Mouse (Mus musculus): ENCODE data around the gene Cfap44.

The Cfap44 gene

DNA sequence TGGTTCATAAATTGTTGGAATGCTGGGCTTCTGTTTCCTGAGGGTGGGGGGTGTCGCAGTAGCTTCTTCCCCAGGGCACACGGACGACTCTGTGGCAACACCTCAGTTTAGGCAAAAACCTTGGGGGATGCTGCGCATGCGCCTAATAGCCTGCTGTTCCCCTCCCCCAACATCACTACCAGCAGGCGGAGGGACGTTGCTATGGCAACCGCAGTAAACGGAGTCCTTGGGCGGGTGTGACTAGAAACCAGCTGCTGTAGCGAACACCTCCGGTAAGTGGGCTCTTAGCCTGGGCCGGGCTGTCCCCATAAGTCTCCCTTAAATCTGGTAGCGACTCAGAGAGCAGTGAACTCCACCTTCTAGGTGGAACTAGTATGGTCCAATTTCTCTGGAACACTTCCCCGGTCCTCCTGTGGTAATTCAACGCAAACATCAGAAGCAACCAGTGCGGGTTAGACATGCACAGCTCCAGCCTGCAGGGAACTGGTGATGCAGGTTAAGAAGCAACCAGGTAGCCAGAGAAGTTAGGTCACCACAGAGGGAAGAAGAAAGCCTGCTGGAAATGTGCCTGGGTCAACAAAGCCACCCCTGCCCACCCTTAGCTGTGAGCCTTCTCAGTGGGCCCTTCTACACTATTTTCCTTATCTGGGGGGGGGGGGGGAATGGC lies at the start of gene Cfap44:
Gene Cfap44, plus strand, starts transcription at position 220 of the 667 bp plus-strand sequence.
- peak; percentile 5 to 8 for DNase-seq (ENCODE audit: low spot score in 2 of 2)

DNA sequence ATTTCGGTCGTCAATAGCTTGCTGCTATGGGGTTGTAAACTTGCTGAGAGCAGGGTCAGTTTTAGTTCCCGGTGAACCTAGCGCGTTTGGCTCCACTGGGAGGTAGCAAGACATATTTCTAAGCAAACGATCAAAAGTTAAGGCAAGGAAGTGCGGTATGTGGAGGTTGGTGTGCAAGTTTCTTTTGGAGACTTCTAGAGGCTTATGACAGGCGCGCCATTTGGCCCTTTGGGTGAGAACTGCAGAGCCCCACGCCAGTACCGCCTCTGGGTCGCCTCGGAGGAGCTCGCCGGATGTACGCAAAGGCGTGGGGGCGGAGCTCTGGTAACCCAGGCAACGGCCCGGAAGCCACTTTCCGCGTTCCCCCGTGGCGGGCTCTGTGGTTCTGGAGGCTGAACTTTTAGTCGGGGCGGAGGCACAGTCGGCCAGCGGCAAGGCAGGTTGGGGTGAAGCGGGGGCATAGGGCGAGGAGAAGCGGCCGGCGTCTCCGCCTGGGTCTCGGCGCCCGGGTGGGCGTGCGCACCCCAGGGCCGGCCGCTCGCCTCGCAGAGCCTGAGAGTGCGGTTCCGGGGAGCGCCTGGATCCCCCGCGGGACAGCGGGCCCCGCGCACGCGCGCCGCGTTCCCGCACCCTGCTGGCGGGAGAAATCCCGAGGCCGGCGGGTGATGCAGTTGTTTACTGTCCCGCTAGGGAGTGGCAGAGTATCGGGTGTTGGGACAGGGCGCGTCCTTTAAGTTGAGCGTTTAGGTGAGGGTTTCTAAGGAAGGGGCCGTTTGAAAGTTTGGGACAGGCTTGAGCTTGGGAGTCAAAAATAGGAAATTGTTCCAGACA lies 47.3 kb upstream of the Cfap44 start, which contains the start of gene Spice1:
Gene Spice1, plus strand, starts transcription at position 51 of the 831 bp plus-strand sequence.
- DNase-seq (ENCODE audit: low spot score in 2 of 2) = peak; percentile 92 to 94

DNA sequence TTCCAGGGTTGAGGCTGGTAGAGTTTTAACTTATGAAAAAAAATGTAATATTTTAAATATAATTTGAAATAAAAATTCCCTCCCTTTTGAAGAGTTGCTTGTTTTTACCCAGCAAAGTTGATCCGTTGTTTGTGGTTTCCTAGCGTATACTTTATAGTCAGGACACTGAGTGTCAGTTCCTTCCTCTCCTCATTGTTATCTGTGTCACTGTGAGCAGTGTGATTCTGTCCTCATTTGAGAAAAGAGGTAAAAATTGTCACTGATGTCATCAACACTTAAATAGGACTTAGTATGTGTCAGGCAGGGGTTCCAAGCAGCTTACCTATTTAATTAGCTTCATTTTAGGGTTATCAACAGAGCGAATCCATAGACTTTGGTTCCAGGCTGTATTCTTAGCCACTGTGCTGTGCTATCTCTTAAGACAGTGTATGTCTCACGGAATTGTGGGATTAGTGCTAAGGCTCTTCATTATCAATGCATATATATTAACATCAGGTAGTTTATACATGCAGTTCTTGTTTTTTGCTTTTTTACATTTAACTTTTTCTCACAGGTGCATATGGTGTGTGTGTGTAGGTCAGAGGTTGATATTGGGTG lies 44.7 kb upstream of the Cfap44 start:
- no peak for DNase-seq (ENCODE audit: low spot score in 2 of 2)

DNA sequence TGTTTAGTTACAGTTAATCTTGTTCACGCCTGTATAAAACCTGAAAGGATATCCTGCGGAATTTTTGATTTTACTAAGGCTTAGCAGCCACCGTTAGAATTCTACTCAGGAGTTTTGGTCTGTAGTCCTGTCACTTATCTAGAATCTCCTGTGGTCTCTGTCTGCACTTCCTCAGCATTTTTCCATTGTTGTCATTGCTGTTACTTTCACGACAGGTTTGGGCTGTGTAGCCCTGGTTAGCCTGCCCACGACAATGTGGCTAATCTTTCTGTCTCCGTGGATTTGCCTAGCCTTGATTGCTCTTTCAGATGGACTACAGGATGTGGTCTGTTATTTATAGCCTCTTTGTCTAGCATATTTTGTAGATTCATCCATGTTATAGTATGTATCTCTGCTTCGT lies 38.3 kb upstream of the Cfap44 start:
- DNase-seq (ENCODE audit: low spot score in 2 of 2) = peak in 1 of 2 experiments; percentile 62

DNA sequence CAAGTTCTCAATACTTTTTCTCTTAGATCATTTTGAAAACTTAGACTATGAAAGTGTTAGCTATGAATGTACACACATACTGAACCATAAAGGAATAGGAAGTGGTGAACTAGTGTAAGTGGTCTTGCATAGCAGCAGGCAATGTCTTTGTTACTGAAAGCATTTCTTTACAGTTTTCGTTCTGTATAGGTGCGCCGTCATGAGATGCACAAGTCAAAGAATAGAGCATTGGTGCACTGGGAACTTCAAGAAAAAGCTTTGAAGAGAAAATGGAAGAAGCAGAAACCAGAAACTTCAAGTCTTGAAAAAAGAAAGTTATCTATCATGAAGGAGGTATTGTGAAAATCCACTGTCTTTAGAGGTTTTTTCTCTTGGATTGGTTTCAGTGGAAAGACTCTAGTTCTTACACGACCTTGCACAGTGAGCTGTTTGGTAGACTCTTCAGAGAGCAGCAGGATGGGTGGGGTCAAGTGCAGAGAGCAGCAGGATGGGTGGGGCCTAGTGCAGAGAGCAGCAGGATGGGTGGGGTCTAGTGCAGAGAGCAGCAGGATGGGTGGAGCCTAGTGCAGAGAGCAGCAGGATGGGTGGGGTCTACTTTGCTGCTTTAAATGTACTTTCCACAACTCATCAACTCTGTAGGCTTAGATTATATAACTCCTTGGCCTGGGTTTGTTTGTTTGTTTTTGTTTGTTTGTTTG lies 36.9 kb upstream of the Cfap44 start:
- peak; percentile 62 to 84 for DNase-seq (ENCODE audit: low spot score in 2 of 2)

DNA sequence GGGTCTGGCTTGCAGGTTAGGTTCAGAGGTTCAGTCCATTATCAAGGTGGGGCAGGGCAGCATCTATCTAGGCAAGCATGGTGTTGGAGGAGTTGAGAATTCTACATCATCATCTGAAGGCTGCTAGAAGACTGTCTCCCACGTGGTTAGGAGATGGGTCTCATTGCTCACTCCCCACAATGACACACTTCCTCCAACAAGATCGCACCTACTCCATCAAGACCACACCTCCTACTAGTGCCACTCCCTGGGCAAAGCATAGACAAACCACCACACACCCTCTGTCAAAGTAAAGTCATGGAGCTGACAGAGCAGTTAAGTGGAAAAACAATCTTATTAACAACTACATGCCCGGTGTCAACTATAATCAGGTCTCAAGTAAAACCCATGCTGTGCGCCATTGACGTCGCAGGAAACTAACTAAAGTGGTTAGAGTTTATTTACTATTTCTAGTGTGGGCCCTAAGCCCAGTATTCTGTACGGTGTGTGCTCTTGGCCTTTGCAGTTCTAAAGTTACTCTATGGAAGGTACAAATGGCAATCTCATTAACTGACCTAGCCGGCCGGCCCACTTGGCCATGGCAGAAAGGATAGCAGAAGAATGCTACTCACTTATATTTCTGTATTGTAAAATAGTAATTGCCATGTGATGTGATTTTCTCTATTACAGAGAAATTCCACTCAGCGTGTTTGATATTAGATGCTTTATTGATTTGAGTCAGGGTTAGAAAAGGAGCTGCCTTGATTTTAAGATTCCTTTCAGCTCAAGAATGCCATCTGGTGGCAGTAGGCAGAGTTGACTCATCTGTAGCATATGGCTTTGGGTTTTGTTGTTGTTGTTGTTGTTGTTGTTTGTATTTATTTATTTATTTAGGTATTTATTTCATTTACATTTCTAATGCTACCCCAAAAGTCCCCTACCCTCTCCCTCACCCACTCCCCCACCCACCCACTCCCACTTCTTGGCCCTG lies 32.4 kb upstream of the Cfap44 start:
- DNase-seq (ENCODE audit: low spot score in 2 of 2) = peak in 1 of 2 experiments; percentile 10

DNA sequence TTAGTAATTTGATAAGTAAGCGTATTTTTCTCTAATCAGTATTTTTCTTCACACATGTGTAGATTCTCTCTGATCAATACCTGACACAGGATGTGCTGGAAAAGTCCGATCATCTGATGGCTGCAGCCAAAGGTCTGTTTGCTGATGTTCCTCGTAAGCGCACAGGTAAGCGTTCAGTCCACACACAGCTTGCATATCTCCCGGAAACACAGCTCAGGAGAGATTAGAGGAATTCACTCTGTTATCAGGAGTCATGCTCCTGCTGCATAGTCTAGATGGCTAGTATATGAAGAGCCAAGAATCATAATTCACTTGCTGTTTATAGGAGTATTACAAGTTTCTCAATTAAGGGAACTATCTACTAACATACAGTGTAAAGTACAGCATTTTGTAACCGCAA lies 29.1 kb upstream of the Cfap44 start:
- no peak for DNase-seq (ENCODE audit: low spot score in 2 of 2)

DNA sequence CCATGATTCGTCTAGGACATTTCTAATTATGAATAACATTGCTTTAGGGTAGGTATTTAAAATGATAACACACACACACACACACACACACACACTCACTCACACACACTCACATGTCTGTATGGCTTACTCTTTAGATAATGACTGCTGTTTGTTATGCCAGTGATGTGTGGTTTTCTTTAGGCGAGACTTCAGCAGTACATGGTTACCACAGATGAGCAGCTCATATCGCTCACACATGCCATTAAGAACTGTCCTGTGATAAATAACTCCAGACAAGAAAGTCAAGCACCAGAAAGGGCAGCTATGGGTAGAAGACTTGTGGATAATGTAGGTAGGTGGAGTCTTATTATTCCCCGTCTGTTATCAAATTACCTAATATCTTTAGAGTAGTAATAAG lies 19.1 kb upstream of the Cfap44 start:
- no peak for DNase-seq (ENCODE audit: low spot score in 2 of 2)

DNA sequence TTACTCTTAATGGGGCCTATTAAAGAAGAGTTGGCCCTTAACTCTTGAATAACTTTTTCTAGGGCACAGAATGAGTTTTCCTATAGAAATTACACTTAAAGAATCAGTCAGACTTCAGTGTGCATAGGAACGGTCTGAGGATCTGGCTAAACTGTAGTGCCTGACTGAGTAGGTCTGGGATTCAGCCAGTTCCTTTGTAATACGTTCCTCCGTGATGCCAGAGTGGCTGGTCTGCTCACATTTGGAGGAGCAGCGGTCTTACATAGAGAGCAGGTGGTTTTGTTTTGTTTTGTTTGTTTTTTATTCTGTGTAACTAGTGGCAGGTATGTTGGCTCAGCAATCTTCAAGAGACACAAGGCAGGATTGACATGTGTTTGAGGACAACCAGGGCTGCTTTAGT lies 14.6 kb upstream of the Cfap44 start:
- no peak for DNase-seq (ENCODE audit: low spot score in 2 of 2)

DNA sequence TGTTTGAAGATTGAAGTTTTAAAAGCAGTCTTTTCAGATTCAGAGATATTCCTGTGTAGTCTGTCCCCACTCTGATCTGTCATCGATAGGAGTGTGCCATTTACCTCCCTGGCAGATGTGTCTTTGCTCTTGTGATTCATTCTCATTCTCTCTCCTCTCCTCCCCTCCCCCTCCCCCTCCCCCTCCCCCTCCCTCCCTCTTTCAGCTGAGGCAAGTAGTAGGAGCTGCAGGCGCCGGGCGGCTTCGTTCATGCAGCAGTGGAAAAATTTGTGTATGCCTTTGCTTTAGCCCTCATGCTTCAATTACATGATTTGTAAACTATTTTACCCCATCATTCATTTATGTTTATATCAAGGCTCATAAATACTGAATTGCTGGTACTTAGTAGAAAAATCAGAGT lies 13.0 kb upstream of the Cfap44 start:
- no peak for DNase-seq (ENCODE audit: low spot score in 2 of 2)

DNA sequence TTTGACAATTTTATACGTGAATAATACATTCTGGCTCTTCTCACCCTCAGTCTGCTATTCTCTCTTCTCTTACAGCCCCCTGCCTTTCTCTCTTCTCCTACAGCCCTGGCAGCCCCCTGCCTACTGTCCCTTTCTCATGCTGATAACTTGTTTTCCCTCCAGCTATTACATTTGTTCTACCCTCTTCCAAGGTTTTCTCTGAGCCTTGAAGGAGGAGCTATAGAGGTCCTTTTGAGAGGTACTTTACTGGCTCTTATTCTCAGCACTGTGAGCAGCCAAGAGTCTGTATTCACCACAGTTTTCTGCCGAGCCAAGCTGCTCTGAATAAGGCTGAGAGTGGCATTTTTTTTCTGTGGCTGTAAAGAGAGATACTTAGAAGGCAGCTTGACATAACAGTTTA lies 11.0 kb upstream of the Cfap44 start:
- DNase-seq (ENCODE audit: low spot score in 2 of 2) = no peak

DNA sequence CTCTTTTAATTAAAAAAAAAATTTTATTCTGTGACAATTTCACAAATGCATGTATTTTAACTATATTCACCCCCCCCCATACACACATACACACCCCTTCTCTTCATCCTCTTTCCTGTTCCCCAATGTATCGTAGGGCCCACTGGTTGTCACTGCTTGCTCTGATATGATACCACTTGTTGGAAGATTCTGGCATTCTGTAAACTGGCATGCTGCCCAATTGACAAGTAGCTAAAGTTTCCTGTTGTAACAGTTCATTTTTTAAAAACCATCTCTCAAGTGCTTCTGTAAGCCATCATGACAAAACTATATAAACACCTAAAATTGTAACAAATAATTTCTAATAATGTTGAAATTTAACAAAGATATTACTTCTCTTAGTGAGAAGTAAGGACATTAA lies 10.3 kb upstream of the Cfap44 start:
- DNase-seq (ENCODE audit: low spot score in 2 of 2) = no peak

DNA sequence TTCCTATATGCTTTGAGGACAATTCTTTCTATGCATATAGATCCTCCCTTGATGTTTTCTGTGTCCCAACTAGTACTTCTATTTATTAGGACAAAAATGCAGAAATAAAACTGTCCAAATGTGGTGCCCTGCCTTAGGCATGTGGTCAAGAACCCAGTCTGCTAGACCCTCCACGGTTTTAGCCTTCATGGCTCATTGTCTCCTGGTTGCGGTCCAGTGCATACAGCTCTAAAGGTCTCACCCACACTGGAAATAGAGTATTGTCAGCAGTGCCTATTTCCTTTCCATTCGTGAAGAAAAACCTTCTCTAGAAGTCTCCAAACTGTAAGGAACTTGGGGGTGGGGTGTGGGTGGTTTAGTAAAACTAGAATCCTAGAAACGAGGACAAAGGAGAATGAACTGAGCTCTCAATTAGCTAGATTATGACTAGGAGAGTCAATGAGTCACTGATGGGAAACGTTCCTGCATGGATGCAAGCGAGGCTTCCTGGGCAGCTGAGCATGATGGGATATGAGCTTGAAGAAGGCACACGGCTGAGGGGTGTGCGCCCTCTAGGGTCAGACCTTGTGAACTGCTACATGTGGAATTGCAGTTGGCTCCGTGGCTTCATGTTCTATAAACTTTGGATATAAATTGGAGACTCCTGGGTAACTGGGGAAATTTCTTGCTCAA lies 2.6 kb upstream of the Cfap44 start:
- DNase-seq (ENCODE audit: low spot score in 2 of 2) = peak; percentile 15 to 20

DNA sequence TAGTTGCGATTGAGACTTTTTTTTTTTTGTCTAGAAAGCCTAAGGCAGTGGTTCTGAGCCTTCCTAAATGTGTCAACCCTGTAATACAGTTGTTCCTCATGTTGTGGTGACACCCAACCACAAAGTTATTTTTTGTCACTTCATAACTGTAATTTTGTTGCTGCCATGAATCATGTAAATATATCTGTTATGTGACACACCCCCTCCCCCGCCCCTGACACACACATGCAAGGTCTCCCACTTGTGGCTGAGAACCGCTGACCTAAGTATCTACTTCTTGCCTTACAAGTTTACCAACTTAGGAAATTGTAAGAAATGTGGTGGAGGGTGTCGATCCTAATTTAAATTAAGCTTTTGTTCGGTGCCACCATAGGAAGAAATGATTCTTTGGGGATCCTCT lies 10.3 kb downstream of the Cfap44 start:
- no peak for DNase-seq (ENCODE audit: low spot score in 2 of 2)

DNA sequence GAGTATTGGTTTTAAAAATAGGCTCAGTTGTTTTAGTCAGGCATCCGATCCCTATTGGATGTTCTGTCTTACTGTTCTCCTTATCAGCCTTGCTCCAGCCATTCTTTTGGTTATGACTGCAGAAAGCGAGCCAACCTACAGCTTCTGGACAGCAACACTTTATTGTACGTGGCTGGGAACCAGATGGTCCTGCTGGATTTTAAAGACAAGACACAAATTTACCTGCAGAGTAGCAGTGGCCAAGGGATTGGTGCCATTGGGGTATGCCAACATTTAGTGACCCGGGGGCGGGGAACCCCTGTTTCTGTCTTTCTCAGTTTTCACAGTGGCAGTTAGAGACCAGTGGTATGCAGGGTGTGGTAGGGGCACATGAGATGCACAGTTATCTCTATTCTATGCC lies 12.6 kb downstream of the Cfap44 start:
- no peak for DNase-seq (ENCODE audit: low spot score in 2 of 2)

DNA sequence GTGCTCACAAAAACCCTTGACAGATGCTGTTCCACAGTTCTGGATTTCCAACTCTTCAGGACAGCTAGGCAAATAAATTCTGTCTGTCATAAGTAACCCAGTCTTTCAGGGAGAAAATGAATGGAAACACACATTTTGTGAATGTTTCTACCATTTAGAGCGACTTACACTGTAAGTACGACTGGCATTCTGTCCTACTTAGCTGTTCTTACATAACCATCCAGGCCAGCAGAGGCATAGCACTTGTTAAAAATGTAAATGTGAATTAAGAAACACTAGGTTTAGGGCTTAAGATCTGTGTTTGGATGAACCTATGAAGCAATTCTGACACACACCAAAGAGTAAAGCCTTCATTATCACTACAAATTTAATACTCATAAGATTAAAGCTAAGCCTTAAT lies 13.7 kb downstream of the Cfap44 start:
- no peak for DNase-seq (ENCODE audit: low spot score in 2 of 2)

DNA sequence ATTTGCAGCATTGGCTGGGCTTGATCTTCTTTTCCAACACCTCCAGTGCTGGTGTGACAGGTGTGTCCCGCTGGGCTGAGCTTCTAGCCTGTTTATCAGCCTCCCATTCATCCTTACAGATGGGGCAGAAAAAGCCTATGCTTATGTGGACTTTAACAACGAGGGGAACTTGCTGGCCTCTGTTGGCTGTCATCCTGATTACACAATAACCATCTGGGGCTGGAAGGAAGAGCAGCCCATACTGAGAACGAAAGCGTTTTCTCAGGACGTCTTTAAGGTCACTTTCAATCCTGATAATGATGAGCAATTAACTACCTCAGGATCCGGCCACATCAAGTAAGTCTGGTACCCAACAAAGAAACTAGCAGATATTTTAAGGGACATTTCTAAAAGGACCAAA lies 15.6 kb downstream of the Cfap44 start:
- DNase-seq (ENCODE audit: low spot score in 2 of 2) = peak in 1 of 2 experiments; percentile 6

DNA sequence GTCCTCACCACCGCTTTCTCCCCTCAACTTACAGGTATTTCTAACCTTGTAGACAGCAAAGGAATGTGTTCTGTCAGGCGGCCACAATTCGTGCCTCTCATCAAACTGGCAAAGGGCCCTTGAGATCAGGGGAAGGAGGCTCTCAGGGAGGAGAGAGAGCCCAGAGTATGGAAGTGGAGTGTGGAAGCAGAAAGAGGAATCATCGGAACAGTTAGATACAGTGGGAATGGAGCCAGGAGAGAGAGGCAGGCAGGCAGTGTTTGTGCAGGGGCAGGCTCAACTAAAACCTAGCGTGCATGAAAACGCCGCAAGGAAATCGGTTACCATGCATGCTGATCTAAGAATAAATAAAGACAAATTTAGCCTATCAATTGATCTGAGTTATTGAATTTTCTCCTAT lies 23.0 kb downstream of the Cfap44 start:
- DNase-seq (ENCODE audit: low spot score in 2 of 2) = no peak

DNA sequence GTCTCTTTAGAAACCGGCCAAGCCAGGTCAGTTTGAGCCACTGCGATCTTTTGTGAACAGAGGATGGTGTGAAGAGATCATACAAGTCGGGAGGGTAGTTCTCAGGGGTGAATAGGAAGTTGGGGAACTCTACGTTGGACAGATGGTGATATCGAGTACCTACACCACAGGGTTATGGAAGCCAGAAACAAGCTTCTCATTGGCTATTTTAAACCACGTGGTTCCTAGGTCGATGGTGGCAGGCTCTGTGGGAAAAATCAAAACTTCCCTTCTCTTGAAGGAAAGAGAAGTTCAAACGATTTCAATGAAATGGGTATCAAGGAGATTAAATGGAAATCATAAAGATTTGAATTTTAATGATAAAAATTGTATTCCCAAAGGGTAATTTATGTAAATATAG lies 27.1 kb downstream of the Cfap44 start:
- DNase-seq (ENCODE audit: low spot score in 2 of 2) = no peak

DNA sequence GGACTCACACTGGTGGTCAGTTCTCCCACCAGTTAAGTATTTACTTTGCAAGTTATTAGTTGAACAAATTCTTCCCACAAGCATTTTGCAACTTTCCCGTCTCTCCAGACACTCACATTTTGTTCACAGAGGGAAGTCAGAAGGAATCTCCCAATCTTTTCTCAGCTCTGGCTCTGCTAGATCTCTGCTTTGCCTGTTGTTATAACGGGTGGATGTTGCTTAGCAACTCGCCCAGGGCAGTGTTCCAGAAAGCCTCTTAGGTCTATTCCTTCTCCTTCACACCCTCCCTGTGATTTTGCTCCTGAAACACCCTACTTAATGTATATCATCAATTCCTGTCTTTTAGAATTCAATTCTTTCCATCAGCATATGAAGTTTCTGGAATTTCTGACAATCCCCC lies 28.9 kb downstream of the Cfap44 start:
- no peak for DNase-seq (ENCODE audit: low spot score in 2 of 2)
